Mouse (Mus musculus) E14TG2a.4 (cell line): ENCODE results near the gene Gtpbp3.

Experiments used
- CTCF ChIP-seq: conservative IDR thresholded peaks from 2 replicates; pipeline ENCODE4 v1.5.1; 2014; ENCODE audit warnings: low read length
- POU5F1 ChIP-seq: IDR thresholded peaks from 2 replicates; pipeline ENCODE4 v1.6.1; 2014; ENCODE audit warnings: low read length, borderline replicate concordance

DNA sequence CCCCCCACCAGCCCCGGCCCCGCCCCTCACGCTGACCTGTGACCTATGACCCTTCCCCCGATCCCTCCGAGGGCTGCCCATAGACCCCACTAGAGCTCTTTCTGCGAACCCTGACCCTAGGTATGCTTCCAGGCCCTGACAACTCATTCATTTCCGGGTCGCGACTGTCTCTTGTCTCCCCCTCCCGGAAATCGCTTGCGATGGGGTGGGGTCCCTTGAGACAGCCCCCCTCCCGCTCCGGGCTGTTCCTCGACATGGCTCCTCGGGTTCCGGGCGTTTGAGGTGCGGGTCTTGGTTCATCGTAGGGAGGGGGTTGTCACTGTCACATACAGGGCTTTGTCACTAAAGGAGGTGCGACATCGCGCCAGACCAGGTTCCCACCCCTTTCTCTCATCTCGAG is 18.5 kb upstream of the Gtpbp3 start:
- TF ChIP-seq CTCF (no peak), POU5F1 (no peak)
